9 mouse cellular contexts compared by ENCODE assay signal in genomic region chr12:112329701-112330301, GRCm38 (mm10).
DNase-seq lines count a peak whose midpoint lies in the region; ATAC-seq lines count a peak whose summit lies in the region.
"Had no signal": no experiment of that assay in that cellular context is flagged by ENCODE, and none has a peak within 500 bp of the region (broad histone marks: within the 10 kb centered on the region; RNA-seq: fewer than 3 reads in every experiment).

No protein-coding gene starts in this region.

- no peaks in the 10 kb centered on the region for H3K27me3 ChIP-seq in forebrain, embryonic 15.5 days
- H3K27me3 ChIP-seq in neural tube, embryonic 11.5 days (ENCODE audit: control insufficient read depth, insufficient read depth, low read length), result peaks cover under 1% of the 10 kb centered on the region; the same call in 1 of the 2 replicates
- H3K27me3 ChIP-seq: lung, embryonic 15.5 days had no signal

- no peak overlapping the region for H3K4me3 ChIP-seq in forebrain, embryonic 15.5 days
- H3K4me3 ChIP-seq in neural tube, embryonic 11.5 days (ENCODE audit: low read depth, low read length), result no peak overlapping the region
- H3K4me3 ChIP-seq: lung, embryonic 15.5 days had no signal

- WGBS in forebrain, embryonic 15.5 days, result 4% methylated on average over 18 of the region's 18 CpGs
- whole genome bisulfite sequencing in neural tube, embryonic 11.5 days, result 14% methylated on average over 18 of the region's 18 CpGs

- H3K9me3 ChIP-seq in forebrain, embryonic 15.5 days, result no peaks in the 10 kb centered on the region
- no peaks in the 10 kb centered on the region for H3K9me3 ChIP-seq in neural tube, embryonic 11.5 days (ENCODE audit: control insufficient read depth, low read length)
- H3K9me3 ChIP-seq: lung, embryonic 15.5 days had no signal

- peak overlapping the region; percentile 93 for H3K27ac ChIP-seq in forebrain, embryonic 15.5 days (replicated peaks)
- peak overlapping the region; percentile 80 for H3K27ac ChIP-seq in neural tube, embryonic 11.5 days (ENCODE audit: low read depth, low read length)
- H3K27ac ChIP-seq: lung, embryonic 15.5 days had no signal

- ATAC-seq in cerebellum, adult (ENCODE audit: insufficient number of reproducible peaks, low FRiP score, low TSS enrichment), result no peak
- ATAC-seq in forebrain, embryonic 15.5 days (replicated peaks), result peak; percentile 47
- ATAC-seq in neural tube, embryonic 11.5 days (ENCODE audit: insufficient read depth, low FRiP score, low TSS enrichment), result peak; percentile 58

- peak overlapping the region; percentile 27 for H3K4me2 ChIP-seq in forebrain, embryonic 15.5 days (replicated peaks)
- H3K4me2 ChIP-seq in neural tube, embryonic 11.5 days (ENCODE audit: low read depth), result peak overlapping the region; percentile 2; the same call in 1 of the 2 replicates
- H3K4me2 ChIP-seq: lung, embryonic 15.5 days had no signal

- H3K9ac ChIP-seq in forebrain, embryonic 15.5 days (replicated peaks), result peak overlapping the region; percentile 27
- H3K9ac ChIP-seq in neural tube, embryonic 11.5 days (ENCODE audit: low read length), result peak overlapping the region; percentile 33
- H3K9ac ChIP-seq: lung, embryonic 15.5 days had no signal

- H3K36me3 ChIP-seq in forebrain, embryonic 15.5 days, result no peaks in the 10 kb centered on the region
- no peaks in the 10 kb centered on the region for H3K36me3 ChIP-seq in neural tube, embryonic 11.5 days (ENCODE audit: control insufficient read depth, insufficient read depth, low read length)
- H3K36me3 ChIP-seq: lung, embryonic 15.5 days had no signal

- peaks cover 56% of the 10 kb centered on the region for H3K4me1 ChIP-seq in forebrain, embryonic 15.5 days
- peaks cover 45% of the 10 kb centered on the region for H3K4me1 ChIP-seq in neural tube, embryonic 11.5 days (ENCODE audit: control insufficient read depth, insufficient read depth, low read length)

- peak; percentile 3 for DNase-seq in cerebellum, adult 11 months
- DNase-seq in layer of hippocampus, postnatal 25 days (ENCODE audit: extremely low spot score in 1 of 2, low spot score in 1 of 2), result peak; percentile 25 to 47
- DNase-seq in neural tube, embryonic 11.5 days (ENCODE audit: low spot score), result peak; percentile 70
- DNase-seq in kidney, postnatal 4 days, result no peak
- DNase-seq in adrenal gland, adult 8-10 months, result no peak
- no peak for DNase-seq in kidney, postnatal 25 days

Comparison
In these comparisons a context has a peak if more than half of its experiments do, and no peak if none do; other contexts are left out.
1. DNase-seq: peak in cerebellum, adult 11 months (single experiment), layer of hippocampus, postnatal 25 days (2 of 2) and neural tube, embryonic 11.5 days (single experiment); none in kidney, postnatal 4 days (0 of 2), adrenal gland, adult 8-10 months (single experiment) and kidney, postnatal 25 days (0 of 2).